Mouse (Mus musculus): Measurements from ENCODE around the gene Lysmd4. TPM values are rescaled to one million over a fixed set of nuclear protein-coding genes. Genes with fewer than 3 reads are reported as not detected.

The Lysmd4 gene
- total RNA-seq, 2 experiments from 2014 or later = 10.1 to 10.5 TPM

DNA sequence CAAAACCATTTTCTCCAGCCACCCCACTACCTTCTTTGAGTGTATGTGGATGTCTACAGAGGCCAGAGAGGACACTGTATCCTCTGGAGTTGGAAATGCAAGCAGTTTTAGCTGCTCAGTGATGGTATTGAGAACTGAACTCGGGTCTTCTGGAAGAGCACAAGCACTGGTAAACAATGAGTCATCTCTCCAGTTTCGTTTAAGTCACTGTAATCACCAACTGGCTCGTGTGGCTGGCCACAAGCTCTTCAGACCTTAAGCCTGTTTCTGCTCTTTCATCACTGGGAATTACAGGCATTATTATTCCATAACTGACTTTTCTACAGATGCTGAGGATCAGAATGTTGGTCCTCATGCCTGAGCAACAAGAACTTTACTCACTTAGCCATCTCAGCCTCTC, 82.6 kb downstream of the Lysmd4 start:
- intact Hi-C loops (cut with DNase I; ENCODE audit: low total_unique reads) = no loop called here
- no peak for DNase-seq

DNA sequence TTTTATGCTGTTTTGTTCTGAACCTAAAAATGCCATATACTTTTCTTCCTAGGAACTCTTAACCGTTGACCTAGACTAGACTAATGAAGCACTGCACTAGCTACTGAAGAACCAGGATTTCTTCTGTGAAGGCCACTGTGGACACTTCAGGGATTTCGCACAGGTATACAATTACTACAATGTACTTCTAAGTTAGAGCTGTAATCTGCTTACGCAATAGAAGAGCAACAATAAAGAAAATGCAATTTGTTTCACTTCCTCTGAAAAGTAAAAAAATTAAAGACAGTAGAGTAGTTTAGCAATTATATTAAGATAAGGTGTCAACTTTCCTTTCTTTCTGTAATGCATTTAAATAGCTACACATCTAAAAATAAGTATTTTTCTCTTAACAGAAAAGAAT, 84.7 kb downstream of the Lysmd4 start:
- intact Hi-C loops (cut with DNase I; ENCODE audit: low total_unique reads) = no loop called here
- DNase-seq = no peak

DNA sequence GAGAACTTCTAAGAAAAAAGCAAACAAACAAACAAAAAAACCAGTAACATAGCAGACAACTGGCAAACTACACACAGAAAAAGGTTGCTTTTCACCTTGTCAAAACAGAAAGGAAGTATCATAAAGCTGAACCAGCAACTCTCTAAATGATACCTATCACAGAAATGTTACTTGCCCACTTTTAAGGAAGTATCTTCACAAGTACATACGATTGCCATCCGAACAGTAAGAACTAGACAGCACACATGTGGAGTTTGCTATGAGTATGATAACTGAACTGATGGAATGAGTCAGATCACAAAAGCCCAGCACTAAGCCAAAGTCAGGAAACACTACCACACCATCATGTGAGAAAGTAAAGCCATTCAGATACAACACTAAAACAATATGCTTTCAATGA, 85.8 kb downstream of the Lysmd4 start:
- intact Hi-C loops (cut with DNase I; ENCODE audit: low total_unique reads) = no loop called here
- no peak for DNase-seq

DNA sequence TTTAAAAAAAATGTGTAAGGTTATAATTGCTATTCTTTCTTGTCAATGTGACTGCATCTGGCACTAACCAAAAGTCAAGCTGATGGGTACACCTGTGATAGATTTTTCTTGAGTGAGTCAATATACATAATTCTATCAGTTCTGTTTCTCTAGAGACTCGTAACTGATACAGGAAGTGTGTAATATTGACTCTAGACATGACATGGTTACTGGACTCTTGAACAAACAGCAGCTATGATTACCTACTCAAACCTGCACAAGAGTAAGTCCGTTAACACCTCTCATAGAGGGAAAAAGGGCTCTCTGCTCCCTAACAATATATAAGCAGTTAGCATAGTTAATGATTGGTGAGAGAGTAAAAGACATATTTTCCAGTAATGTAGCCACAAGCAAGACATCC, 87.8 kb downstream of the Lysmd4 start:
- DNase-seq = no peak
- intact Hi-C loops (cut with DNase I; ENCODE audit: low total_unique reads) = no loop called here

GRCm38 (mm10) chr7:67313200-67313599, 90.9 kb downstream of the Lysmd4 start:
- DNase-seq = no peak
- intact Hi-C loops (cut with DNase I; ENCODE audit: low total_unique reads) = no loop called here

DNA sequence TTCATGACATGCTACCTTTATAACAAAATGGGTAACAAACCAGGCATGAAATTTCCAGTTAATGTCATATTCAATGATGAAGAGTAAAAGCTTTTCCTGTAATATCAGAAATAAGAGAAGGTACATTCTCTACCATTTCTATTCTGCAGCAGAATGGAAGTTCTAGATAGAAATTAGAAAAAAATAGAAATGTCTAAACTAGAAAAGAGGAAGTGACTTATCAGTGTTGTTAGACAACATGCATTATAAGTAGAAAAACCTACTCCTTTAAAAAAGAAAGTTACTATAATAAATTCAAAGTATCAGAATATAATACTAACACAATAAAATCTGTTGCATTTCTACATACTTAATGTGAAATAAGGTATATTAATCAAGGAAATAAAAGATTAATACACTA, 96.4 kb downstream of the Lysmd4 start:
- no peak for DNase-seq
- intact Hi-C loops (cut with DNase I; ENCODE audit: low total_unique reads) = no loop called here

DNA sequence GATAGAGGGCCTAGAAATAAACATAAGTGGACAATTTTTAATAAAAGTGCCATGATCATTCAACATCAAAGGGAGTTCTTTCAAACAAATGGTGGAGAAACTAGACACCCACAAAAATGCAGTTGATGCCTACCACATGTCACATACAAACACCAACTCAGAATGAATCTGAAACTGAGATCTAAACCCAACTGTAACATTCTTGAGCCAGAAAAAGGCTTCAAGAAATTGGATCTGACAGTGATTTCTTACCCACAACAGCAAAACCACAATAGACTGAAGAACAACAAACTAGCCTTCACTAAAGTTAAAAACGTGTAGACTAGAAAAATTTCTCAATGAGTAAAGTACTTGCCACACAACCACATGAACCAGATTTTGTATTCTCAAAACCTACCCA, 98.0 kb downstream of the Lysmd4 start:
- DNase-seq = no peak
- intact Hi-C loops (cut with DNase I; ENCODE audit: low total_unique reads) = no loop called here

GRCm38 (mm10) chr7:67342067-67342625, 119.8 kb downstream of the Lysmd4 start:
- intact Hi-C loops (cut with DNase I; ENCODE audit: low total_unique reads) = loop anchor here (10.0 kb wide), 1 partner anchor 87 kb away; no protein-coding TSS in a partner anchor
- DNase-seq = no peak

- intact Hi-C loops (cut with DNase I; ENCODE audit: low total_unique reads) = loop anchor here (10.0 kb wide), 1 partner anchor 90 kb away; no protein-coding TSS in a partner anchor
- no peak for DNase-seq
Measured at GRCm38 (mm10) chr7:67344443-67344842, 122.1 kb downstream of the Lysmd4 start.

DNA sequence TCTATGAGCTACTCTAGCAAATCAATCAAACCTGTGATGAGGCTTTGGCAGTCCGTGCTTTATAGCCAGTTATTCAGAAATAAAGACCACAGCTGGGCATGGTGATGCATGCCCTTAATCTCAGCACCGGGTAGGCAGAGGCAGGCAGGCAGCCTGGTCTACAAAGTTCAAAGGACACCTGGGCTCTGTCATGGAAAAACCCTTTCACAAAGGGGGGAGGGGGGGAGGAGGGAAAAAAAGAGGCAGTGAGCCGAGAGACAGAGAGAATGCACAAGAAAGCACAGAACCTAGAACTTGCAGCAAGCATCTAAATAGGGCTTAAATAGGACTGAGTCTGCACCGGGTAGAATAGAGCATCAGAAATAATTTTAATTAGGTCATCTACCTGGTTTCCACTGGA, 130.6 kb downstream of the Lysmd4 start:
- DNase-seq = no peak
- intact Hi-C loops (cut with DNase I; ENCODE audit: low total_unique reads) = no loop called here

DNA sequence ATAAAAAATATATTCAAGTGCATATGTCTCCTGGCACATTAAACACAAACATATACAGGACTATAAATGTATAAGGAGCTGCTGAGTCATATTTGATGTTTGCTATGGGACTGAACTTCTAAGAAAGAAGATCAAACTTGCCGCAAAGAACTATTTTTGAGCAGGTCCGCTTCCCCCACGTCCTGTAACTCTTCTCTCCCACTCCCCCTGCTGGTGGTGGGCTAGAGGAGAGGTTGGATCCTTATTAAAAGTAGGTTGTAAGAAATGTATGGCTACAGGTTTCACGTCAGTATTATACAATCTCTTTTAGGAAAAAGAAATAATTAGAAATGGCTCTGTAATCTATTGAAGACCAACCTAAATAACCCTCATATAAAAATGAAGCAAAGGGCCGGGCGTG, 131.3 kb downstream of the Lysmd4 start:
- intact Hi-C loops (cut with DNase I; ENCODE audit: low total_unique reads) = no loop called here
- no peak for DNase-seq

- no peak for DNase-seq
- intact Hi-C loops (cut with DNase I; ENCODE audit: low total_unique reads) = no loop called here
Measured at GRCm38 (mm10) chr7:67355870-67356269, 133.5 kb downstream of the Lysmd4 start.

Other genes starting within 250 kb of the Lysmd4 start
- 10 to 100 TPM; 67.8 to 69.8 TPM for gene Mef2a, start 150.3 kb downstream of the Lysmd4 start, total RNA-seq (2021)